Mouse (Mus musculus) common myeloid progenitor, adult 5-6 weeks (primary cell): Measurements from ENCODE around the gene Atg4c. TPM values are rescaled to one million over a fixed set of nuclear protein-coding genes. Genes with fewer than 3 reads are reported as not detected.

ENCODE experiments used
- ATAC-seq: replicated peaks from 2 replicates; pipeline ENCODE4 v1.8.0; 2016; ENCODE audit warnings: low read depth, mild to moderate bottlenecking, moderate TSS enrichment, inconsistent platforms; ENCODE audit not compliant: poor library complexity, severe bottlenecking
- total RNA-seq: library from RNA; stranded (forward); fragments of 200-1000, 187-1606 nt; gene quantifications from 2 replicates; pipeline ENCODE4 v1.2.3, GENCODE M21; 2017

Gene Atg4c
- total RNA-seq, 1 experiment from 2014 or later = 10.8 TPM

DNA sequence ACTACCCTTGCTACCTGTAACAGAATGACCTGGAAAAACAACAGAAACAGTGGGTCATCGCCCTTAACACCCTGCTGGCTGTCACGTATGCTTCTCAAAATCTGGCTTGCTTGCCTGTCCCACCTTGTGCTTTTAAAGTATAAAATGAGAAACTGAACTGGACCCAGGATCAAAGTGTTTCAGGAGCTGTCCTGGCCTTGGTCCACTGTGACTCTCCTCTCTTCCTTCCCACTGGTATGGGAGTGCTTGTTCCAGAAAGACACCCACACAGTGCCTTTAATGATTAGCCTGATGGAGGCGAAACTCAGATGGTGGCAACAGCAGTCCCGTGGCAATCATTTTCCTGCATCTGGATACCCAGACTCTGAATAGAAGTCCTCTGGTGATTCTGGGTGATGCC is 9.1 kb upstream of the Atg4c start:
- ATAC-seq = no peak

DNA sequence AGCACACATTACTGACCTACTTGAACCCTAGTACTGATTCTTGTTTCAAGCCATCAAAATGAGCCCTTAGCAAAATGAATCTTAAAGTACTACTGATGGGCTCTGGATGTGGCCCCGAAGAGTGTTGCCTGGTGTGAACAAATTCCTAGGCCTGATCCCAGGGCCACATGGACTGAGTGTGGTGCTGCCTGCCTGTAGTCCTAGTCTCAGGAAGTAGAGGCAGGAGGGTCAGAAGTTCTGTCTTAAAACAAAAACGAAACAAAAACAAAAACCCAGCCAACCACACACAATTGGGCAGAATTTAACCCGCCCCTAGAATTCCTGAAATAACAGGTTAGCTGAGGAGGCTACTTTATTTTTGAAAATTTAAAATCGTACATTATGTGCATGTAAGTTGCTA is 8.4 kb upstream of the Atg4c start:
- ATAC-seq = peak; percentile 34; the same call in 1 of the 2 replicates

DNA sequence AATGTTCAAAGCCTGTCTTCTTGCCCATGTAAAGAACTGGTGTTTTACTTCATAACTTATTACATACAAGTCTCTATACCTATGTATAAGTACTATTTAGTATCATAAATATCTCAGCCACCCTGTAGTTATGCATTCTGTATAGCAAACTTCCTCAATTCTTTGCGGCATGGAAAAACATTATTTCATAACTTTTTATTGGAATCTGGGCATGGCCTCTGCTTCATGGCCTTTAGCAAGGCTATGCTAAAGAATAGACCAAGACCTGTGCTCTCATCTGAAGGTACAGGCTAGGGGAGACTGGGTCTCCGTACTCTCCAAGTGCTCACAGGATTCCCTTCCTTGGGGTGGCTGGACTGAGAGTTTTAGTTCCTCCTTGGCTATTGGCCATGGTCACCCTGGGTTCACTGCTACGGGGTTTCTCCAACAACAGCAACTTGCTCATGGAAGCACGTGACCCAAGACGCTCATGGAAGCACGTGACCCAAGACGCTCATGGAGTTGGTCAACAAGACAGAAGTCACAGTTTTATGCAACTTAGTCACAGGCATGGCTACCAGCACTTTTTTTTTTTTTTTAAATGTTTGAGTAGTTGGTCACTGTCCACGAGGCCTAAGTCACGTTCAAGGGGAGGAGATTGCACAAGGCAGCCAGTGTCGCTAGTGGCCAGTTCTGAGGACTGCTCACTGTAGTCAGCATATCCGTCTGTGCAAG is 7.2 kb upstream of the Atg4c start:
- peak; percentile 16; the same call in 1 of the 2 replicates for ATAC-seq

DNA sequence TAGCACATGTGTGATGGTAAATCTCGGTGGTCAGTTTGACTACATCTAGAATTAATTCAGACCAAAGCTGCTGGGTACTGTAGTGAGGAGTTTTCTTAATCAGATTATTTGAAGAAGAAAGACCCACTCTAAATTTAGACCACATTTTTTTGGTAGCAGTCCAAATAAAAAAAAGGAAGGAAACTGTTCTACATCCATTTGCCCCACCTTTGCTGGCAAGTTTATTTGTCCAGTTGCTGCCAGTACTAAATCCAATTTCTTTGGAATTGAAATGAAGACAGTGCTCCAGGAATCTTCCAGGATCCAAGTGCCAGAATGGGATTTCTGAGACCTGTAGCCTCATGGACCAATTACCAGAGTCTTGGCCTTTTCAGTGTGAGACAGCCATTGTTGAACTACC is 1.1 kb upstream of the Atg4c start:
- ATAC-seq = no peak

DNA sequence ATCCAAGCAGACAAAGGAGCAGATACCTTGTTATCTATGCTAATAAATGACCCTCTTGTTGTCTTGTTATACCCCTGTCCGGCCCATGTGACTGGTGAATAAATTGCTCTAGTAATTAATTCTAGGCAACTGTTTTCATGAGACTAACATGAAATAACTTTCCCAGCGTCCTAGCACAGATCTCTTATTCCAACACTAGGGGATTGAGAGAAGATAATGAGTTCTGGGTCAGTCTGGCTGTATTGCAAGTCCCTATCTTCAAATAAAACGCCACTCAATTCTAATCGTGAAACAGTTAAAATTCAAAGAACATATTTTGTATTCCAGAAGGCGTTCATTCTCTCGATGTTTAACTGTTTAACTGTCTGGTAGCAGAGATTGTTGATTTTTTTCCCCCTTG is 520 bp upstream of the Atg4c start:
- no peak for ATAC-seq

DNA sequence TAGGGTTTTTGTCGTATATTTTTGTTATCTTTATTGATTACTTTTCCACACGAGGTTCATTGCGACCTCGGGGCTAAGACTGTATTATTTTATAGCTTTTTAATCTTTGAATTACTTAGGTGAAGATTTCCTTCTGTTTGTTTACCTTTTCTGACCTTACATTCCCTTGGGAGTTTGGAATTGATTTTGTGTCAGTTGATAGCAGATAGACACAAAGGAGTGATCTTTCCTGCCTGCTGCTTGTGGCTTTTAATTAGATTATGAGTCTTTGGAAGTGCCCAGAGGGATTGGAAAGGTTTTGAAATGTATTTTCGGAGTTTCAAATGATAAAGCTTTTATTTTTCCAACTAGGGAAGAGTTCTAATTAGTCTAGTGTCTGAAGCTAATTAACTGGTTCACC is 1.1 kb downstream of the Atg4c start:
- ATAC-seq = no peak

DNA sequence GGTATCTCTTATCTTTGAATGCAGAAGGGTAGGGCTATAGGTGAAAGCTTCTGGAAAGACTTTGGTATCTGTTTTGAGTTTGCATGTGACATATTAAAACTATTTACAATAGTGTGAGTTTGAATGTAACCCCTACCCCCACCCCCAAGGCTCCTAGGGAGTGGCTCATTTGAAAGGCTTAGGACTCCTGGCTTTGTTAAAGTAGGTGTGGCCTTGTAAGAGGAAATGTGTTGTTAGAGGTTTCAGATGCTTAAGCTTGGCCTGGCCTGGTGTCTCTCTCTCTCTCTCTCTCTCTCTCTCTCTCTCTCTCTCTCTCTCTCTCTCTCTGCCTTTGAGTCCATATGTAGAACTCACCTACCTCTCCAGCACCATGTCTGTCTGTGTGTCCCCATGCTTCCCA is 5.0 kb downstream of the Atg4c start:
- no peak for ATAC-seq

DNA sequence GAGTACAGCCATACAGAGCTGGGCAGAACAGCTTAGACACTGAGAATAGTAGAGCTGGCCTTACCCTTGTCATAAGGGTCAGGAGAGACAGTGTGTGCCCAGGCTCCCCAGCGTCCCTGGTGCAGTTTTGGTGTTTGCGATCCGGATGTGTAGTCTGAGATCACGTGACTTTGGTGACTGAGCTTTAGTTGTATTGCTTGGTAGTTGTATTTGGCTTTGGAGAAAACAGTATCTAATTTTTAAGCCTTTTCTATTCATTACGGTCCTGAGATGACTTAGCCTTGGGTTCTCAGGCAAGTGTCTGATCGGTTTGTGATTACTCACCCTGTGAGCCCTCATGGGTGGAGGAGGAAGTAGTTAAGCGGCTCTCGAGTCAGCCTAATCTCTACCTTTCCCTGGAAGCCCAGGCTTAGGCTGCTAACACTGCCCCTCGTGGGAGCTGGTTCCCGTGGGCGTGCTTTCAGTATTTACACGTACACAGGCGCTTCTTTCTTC is 6.1 kb downstream of the Atg4c start:
- ATAC-seq = peak; percentile 86

DNA sequence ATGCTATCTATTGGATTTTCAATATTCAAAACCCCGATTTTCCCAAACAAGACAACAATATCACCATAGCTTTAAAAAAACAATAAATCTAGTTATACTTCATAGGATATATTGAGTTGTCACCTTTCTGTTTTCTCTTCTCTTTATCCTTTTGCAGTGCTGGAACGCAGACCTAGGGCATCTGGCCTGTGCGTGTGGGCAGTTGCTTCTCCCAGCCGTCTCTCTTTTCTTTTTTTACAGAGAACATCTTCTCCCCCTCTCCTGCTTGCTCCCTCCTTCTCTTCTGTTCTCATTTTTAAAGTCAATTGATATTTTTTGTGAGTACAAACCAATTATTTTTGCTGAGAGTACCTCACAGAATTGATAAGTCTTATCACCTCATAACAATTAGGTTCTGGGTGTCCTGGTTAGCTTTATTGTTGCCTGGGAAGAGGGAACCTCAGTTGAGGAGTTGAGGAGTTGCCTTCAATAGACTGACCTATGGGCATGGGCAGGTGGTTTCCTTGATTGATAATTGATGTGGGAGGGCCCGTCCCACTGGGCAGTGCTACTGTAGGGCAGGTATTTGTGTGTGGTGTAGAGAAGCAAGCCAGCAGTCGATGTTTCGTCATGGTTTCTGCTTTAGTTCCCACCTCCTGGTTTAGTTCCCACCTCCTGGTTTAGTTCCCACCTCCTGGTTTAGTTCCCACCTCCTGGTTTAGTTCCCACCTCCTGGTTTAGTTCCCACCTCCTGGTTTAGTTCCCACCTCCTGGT is 6.8 kb downstream of the Atg4c start:
- ATAC-seq = no peak

DNA sequence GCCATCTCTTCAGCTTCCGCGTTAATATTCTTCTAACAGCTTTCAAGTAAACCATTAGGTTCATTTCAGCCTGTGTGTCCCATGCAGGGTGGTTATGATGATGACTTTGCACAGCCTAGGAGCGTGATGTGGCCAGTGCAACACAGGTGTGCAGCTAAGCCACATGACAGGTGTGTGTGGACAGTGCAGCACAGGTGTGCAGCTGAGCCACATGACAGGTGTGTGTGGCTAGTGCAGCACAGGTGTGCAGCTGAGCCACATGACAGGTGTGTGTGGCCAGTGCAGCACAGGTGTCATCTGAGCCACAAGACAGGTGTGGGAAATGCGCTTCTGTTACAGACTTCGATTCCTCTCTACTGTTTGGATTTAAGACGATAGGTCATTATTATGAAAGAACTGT is 12.0 kb downstream of the Atg4c start:
- no peak for ATAC-seq

DNA sequence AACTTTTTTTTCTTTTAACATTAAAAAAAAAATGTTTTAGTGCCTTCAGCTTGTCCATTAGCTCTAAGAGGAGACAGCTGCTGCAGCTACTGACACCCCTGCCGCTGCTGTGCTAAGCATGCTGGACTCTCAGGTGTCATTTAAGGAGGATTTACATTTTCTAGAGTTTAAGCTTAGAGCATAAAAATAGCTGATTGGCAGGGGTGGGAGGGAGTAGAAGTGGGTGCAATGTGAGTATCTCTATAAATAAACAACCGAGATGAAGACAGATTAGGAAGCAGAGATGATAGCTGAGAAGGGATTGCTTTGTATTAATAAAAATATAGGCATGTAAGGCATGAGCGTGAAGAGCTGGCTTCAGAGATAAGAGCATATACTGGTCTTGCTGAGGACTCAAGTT is 12.6 kb downstream of the Atg4c start:
- ATAC-seq = no peak

DNA sequence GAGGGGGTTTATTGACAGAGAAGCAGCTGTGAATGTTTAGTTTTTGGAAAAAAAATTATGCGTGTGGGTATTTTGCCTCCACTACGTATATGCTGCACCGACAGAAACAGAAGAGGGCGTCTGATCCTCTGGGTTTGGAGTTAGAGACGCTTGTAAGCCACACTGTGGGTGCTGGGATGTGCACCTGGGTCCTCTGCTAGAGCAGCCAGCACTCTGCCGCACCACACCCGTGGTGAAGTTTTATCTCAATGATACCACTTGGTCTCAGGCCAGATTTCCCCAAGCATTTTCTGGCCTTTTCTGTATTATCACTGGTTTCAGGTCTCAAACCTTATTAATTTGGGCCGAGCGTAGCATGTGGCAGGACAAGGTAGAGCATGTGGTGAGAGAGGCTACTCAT is 16.4 kb downstream of the Atg4c start:
- 0 out of 2 replicates have a peak, but pooled peaks have one; percentile 28 for ATAC-seq

DNA sequence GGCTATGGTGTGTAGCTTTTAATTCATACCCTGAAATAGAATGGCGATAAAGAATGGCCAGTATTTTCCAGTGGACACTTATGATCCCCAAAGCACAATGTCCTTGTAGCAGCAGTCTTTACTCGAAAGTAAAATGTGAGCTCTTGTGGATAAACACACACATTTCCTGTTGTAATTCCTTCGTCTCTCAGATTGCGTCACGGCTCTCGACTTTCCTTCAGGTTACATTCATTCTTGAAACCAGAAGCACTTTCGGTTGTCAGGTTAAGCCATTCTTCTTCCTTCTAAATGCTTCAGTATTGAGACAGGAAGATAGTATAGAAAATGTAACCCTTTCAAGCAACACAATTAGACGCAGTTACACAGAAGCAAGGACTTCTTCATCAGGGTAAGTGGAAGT is 17.9 kb downstream of the Atg4c start:
- ATAC-seq = peak; percentile 51

DNA sequence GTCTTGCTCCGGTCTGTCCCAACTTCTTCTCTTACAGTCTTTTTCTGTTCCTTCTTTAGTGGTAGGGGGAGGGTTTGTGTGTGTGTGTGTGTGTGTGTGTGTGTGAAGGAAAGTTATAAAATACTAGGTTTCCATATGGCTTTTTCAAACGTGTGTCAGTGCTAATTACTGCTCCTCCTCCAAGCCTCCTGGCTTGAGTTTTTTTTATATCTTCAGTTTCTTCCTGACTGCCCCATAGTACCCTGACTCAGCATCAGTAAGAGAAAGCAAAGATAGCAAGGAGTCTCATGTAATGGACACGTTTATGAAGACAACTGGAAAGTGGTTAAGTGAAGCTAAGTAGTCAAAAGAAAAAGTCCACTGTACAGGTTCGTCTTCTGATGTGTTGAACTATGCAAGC is 19.4 kb downstream of the Atg4c start:
- ATAC-seq = no peak

DNA sequence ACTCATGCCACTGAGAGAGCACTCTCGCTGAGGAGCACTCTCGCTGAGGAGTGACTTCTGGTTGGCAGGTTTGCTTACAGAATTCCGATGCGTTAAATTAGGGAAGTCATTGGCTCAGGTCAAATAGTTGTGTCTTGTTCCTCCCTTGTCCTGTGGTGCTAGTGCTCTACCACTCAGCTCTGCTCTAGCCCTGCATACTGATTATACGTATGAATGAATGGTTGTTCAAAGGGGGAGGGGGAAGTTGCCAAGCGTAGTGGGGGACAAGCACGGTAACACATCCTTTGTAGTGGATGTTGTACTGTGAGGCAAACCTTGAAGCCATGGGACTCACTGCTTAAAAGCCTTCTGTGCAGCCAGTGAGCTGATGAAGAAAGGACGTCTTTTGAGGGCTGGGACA is 28.5 kb downstream of the Atg4c start:
- ATAC-seq = no peak

DNA sequence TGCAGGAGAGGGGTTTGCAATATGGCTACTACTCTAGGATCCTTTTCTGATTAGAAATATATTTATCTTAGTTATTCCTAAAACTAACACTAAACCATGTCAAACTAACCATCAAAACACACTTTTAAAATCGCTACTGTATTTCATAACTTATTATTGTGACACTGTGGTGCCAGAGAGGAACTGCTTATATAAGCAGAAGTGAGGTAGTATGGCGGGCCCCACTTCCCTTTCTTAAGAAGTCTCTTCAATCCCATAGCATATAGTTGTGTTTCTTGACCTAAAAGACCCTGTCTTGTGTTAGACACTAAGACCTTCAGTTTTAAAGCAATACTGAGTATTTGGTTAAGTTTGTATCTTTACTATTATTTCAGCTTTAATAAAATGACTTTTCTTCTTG is 31.1 kb downstream of the Atg4c start:
- ATAC-seq = peak; percentile 90

DNA sequence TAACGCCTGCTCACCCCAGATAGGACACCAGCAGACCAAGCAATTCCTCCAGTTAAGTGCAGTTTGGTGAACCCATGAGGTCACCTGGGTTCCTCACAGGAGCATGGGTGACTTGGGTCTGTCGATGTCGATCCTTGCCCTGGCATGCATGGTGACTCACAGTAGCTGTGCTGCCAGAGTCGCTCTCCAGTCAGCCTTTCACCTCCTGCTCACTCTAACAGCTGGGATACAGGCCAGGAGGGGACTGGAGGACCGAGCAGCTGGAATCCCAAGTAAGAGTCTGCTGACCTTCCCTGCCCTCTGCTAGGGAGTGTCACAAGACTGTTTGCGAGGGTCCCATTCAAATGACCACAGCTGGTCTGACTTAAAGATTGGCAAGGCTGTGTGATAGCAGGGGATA is 33.5 kb downstream of the Atg4c start:
- no peak for ATAC-seq

DNA sequence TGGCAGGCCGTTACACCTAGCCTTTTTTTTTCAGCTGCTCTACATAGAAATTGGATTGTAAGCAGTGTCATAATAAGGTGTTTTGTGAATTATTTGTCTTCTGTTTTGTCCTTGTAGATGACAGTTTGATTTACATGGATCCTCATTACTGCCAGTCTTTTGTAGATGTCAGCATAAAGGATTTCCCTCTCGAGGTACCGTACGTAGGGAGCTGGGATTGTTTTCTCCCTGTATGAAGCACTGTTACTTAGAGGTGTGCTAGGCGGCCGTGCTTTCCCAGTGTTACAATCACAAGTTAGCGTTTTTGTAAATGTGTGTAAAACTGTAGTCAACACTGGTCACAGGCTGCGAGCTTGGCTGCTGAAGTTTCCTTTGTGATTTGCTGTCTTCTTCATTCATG is 35.6 kb downstream of the Atg4c start:
- ATAC-seq = no peak

DNA sequence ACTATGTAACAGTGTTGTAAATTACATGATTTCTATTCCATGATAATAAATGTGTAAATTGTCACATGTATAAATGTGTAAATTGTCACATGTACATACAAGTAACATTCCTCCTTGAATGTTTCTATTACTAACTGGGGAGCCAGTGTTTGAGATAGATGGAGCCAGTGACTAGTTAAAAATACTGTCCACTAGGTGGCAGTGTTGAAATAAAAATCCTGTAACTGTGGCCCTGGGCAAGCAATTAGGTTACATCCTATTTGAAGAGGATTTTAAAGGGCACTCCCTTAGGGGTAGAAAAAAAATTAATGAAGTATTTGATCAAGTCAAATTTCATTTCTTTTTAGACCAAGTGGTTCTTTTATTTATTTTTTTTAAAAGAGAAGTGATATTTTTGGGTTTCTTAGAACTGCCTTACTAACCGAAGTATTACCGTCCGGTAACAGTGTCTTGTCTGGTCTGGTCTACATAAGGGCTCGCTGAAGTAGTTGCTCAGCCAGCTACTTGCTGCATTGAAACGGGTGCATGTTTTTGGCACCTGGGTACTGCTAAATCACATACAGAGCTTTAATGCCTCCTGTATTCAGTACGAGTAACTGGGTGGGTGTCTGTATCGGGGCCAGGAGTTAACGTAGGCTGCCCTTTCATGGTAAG is 41.6 kb downstream of the Atg4c start:
- peak; percentile 79 for ATAC-seq

DNA sequence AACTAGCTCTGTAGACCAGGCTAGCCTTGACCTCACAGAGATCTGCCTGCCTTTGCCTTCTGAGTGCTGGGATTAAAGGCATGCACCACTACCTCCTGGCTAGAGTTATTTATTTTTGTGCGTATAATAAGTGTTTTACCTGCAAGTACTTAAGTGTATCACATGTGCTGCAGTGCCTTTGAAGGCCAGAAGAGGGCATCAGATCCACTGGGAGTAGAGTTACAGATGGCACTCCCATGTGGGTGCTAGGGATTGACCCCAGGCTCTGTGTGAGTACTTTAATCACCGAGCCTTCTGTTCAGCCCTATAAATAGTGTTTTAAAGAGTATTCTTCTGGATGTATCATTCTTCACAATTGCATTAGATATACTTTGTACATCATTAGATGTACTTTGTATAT is 44.6 kb downstream of the Atg4c start:
- ATAC-seq = no peak

DNA sequence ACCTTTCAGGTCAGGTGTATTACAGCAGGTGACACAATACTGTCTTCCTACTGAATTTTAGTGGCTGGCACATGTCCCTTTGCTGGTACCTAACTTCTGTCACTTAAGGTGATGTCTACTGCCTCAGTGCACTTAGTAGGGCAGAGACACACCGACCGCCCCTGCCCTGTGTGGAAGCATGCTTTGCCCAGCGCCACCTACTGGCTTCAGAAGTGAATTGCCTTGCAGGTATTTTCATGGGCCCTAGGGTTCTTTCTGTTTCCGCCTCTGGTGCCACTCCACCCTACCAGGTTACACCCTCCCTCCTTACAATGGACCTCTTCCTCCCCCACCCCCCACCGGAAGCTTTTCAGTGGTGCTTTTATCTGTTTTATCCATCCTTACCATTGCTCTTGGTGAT is 47.9 kb downstream of the Atg4c start:
- no peak for ATAC-seq
